Mouse (Mus musculus) lung, adult 2 months (tissue): Measurements from ENCODE around the gene Bcl6b.

Experiments used
- CTCF ChIP-seq: fragments of 200-500 bp; IDR thresholded peaks from 2 replicates; pipeline ENCODE4 v1.5.1; 2011; ENCODE audit warnings: mild to moderate bottlenecking, low read length, control low read depth; ENCODE audit not compliant: insufficient read depth
- POLR2A ChIP-seq: fragments of 200-500 bp; IDR thresholded peaks from 2 replicates; pipeline ENCODE4 v1.6.1; 2011; ENCODE audit warnings: low read depth, mild to moderate bottlenecking, control low read depth, low read length, borderline replicate concordance; ENCODE audit errors: extremely low read depth

GRCm38 (mm10) chr11:70218039-70218438, 11.6 kb downstream of the Bcl6b start:
- TF ChIP-seq CTCF, result no peak
- no peak for TF ChIP-seq POLR2A
